Mouse (Mus musculus) regulatory T cell (primary cell): ENCODE data around the gene Ralgps1.

Experiments
- in situ Hi-C: fragments of 300-600 bp; cut with MboI, MseI; formaldehyde crosslinking; loops from one replicate; pipeline ENCODE4 v1.15.1; 2025; ENCODE audit warnings: high pct_unique_total_duplicates

Ralgps1 gene

GRCm38 (mm10) chr2:33361139-33361716 is 10.1 kb downstream of the Ralgps1 start:
- in situ Hi-C loops = no loop called here

- in situ Hi-C loops = no loop called here
These were observed 10.7 kb downstream of the Ralgps1 start for GRCm38 (mm10) chr2:33360564-33360963.

GRCm38 (mm10) chr2:33359184-33359583 is 12.1 kb downstream of the Ralgps1 start:
- in situ Hi-C loops = no loop called here

- in situ Hi-C loops = no loop called here
These were observed 13.9 kb downstream of the Ralgps1 start for GRCm38 (mm10) chr2:33357250-33357838.

GRCm38 (mm10) chr2:33355558-33355957 is 15.7 kb downstream of the Ralgps1 start:
- in situ Hi-C loops = no loop called here

- in situ Hi-C loops = loop anchor here (5.0 kb wide), 2 partner anchors 136 to 196 kb away; partner anchors contain the start of gene Angptl2
These were observed 17.9 kb downstream of the Ralgps1 start for GRCm38 (mm10) chr2:33353432-33353831.

- in situ Hi-C loops = loop anchor here (5.0 kb wide), 2 partner anchors 134 to 194 kb away; partner anchors contain the start of gene Angptl2
These were observed 19.8 kb downstream of the Ralgps1 start for GRCm38 (mm10) chr2:33351449-33351848.

- in situ Hi-C loops = loop anchor here (5.0 kb wide), 2 partner anchors 134 to 194 kb away; partner anchors contain the start of gene Angptl2
These were observed 20.4 kb downstream of the Ralgps1 start for GRCm38 (mm10) chr2:33350921-33351320.

- in situ Hi-C loops = no loop called here
These were observed 21.7 kb downstream of the Ralgps1 start for GRCm38 (mm10) chr2:33349581-33349980.

GRCm38 (mm10) chr2:33349081-33349480 is 22.2 kb downstream of the Ralgps1 start:
- in situ Hi-C loops = no loop called here

GRCm38 (mm10) chr2:33348260-33348659 is 23.0 kb downstream of the Ralgps1 start:
- in situ Hi-C loops = no loop called here

- in situ Hi-C loops = no loop called here
These were observed 23.7 kb downstream of the Ralgps1 start for GRCm38 (mm10) chr2:33347607-33348006.

- in situ Hi-C loops = no loop called here
These were observed 24.5 kb downstream of the Ralgps1 start for GRCm38 (mm10) chr2:33346749-33347148.

- in situ Hi-C loops = no loop called here
These were observed 25.3 kb downstream of the Ralgps1 start for GRCm38 (mm10) chr2:33345956-33346355.

- in situ Hi-C loops = no loop called here
These were observed 25.8 kb downstream of the Ralgps1 start for GRCm38 (mm10) chr2:33345475-33345874.

- in situ Hi-C loops = no loop called here
These were observed 27.9 kb downstream of the Ralgps1 start for GRCm38 (mm10) chr2:33343413-33343812.

GRCm38 (mm10) chr2:33342148-33342547 is 29.1 kb downstream of the Ralgps1 start:
- in situ Hi-C loops = no loop called here

GRCm38 (mm10) chr2:33335789-33336188 is 35.5 kb downstream of the Ralgps1 start:
- in situ Hi-C loops = no loop called here

- in situ Hi-C loops = no loop called here
These were observed 41.7 kb downstream of the Ralgps1 start for GRCm38 (mm10) chr2:33329622-33330021.

- in situ Hi-C loops = no loop called here
These were observed 42.3 kb downstream of the Ralgps1 start for GRCm38 (mm10) chr2:33328941-33329340.

GRCm38 (mm10) chr2:33325359-33325758 is 45.9 kb downstream of the Ralgps1 start:
- in situ Hi-C loops = no loop called here

- in situ Hi-C loops = no loop called here
These were observed 47.3 kb downstream of the Ralgps1 start for GRCm38 (mm10) chr2:33323799-33324595.
